Mouse (Mus musculus): ENCODE data around the gene Olfr286.

The Olfr286 gene

DNA sequence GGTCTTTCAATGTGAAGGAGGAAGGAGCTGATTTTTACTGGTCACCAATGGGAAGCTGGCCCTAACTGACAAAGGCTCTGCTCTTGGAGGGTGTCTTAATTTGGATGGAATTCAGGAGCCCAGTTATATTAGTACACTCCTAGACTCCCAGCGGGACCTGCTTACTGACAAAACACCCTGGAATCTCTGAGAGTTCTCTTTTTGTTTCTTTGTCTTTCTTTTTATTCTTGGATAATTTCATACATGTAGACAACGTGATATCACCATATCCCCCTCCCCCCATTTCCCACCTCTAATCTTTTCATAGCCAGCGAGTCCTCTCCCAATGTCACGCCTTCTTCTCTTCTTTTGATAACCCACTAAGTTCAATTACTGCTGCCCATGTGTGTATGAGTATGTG lies at the start of gene Olfr286:
Gene Olfr286, minus strand, starts transcription at position 101 of the 400 bp plus-strand sequence.
- no peak for DNase-seq (ENCODE audit: low read depth)

GRCm38 (mm10) chr15:98257776-98258175 lies 23.5 kb upstream of the Olfr286 start:
- DNase-seq (ENCODE audit: low read depth), result no peak

- no peak for DNase-seq (ENCODE audit: low read depth)
These were observed 22.9 kb upstream of the Olfr286 start, which contains the start of gene H1fnt for GRCm38 (mm10) chr15:98257193-98257592. Gene H1fnt, minus strand, starts transcription at chr15:98257293.

GRCm38 (mm10) chr15:98256271-98256670 lies 22.0 kb upstream of the Olfr286 start:
- DNase-seq (ENCODE audit: low read depth), result no peak

DNA sequence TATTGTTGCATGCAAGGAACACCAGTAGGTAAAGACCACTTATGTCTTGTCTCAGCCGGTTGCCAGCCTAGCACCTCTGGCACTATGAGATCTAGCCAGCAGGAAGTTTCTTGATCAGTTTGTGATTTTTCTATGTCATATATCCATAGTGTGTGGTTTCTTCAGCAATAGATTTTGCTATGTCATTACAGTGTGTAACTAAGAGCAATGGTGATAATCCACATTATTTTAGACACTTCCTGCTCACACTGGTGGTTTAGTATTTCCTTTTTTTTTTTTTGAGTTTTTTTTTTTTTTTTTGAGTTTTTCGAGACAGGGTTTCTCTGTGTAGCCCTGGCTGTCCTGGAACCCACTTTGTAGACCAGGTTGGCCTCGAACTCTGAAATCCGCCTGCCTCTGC lies 1.2 kb upstream of the Olfr286 start:
- DNase-seq (ENCODE audit: low read depth), result peak; percentile 42

DNA sequence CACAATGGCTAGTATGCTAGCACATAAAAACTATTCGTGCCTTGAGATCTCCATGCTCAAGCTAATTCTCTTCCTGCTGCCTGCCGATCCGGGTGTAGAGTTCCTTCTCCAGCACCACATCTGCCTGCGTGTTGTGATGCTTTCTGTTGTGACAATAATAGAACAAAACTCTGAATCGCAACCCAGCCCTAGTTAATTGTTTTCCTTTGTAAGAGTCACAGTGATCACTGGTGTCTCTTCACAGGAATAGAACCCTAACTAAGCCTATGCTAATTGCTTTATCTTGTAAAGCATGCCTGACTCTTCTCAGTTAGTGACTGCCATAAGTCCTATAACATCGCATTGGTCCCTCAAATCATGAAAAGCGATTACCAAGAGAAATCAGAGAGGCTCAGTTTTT lies 8.2 kb downstream of the Olfr286 start:
- DNase-seq (ENCODE audit: low read depth), result no peak

- no peak for DNase-seq (ENCODE audit: low read depth)
These were observed 8.6 kb downstream of the Olfr286 start for GRCm38 (mm10) chr15:98225610-98226009.

- DNase-seq (ENCODE audit: low read depth), result no peak
These were observed 11.9 kb downstream of the Olfr286 start for GRCm38 (mm10) chr15:98222377-98222776.

GRCm38 (mm10) chr15:98220877-98221276 lies 13.4 kb downstream of the Olfr286 start, which contains the start of the genes Gm44579 and Olfr287:
Gene Gm44579, minus strand, starts transcription at chr15:98220977.
Gene Olfr287, minus strand, starts transcription at chr15:98221056.
- DNase-seq (ENCODE audit: low read depth), result no peak

GRCm38 (mm10) chr15:98214130-98214529 lies 20.1 kb downstream of the Olfr286 start:
- peak; percentile 30 for DNase-seq (ENCODE audit: low read depth)

DNA sequence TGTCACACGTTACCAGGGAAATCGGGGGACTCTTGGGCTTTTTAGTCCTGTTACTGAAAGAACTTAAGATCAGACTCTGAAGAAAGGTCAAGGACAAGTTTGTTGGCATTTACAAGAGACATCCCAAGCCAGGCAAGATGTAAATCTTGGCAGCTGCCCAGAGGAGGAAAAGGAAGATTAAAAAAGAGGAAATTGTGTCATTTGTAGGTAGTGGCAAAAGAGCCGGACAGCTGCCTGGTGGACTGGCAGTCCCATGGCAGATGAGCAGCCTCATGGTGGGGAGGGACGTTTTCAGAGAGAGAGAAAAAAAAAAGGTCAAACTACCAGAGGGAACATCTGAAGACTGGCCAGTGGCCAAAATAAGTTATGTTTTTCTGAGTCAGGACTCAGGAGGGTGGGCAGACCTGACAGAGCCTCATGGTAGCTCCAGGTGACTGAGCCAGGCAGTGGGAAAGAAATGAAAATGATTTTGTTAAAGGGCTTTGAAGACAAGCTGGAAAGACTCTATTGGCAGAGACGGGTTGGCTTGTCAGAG lies 20.8 kb downstream of the Olfr286 start:
- peak; percentile 72 for DNase-seq (ENCODE audit: low read depth)

GRCm38 (mm10) chr15:98209676-98210075 lies 24.6 kb downstream of the Olfr286 start:
- peak; percentile 4 for DNase-seq (ENCODE audit: low read depth)

GRCm38 (mm10) chr15:98195442-98195841 lies 38.8 kb downstream of the Olfr286 start, which contains the start of gene Olfr288:
Gene Olfr288, minus strand, starts transcription at chr15:98195542.
- DNase-seq (ENCODE audit: low read depth), result no peak

GRCm38 (mm10) chr15:98184456-98184855 lies 49.8 kb downstream of the Olfr286 start:
- DNase-seq (ENCODE audit: low read depth), result no peak

- DNase-seq (ENCODE audit: low read depth), result no peak
These were observed 52.2 kb downstream of the Olfr286 start for GRCm38 (mm10) chr15:98181856-98182570.

GRCm38 (mm10) chr15:98181132-98181711 lies 53.0 kb downstream of the Olfr286 start:
- DNase-seq (ENCODE audit: low read depth), result no peak

DNA sequence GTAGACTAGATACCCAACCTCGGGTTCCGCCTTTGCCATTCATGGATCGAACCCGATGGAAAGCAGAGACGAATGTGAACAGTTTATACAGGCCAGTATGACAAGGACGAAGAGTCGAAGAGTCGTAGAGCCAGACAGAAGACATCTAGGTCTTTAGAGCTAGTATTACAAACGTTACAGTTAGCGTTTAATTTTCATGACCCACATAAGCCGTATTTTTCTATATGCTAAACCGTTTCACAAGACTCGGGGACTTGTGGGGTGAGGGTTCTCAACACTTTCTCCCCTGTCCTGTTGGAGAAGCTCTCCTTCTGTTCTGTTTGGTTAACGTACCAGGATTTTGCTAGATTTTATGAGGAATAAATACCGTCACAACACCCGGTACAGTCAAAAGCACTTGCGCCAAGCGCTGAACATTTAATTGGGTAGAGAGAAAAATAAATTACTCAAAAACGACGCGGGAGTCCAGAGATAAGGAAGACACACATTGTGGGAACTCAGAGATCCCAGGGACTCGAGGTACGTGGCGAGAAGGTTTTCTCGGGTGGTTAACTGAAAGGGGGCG lies 53.6 kb downstream of the Olfr286 start:
- no peak for DNase-seq (ENCODE audit: low read depth)

DNA sequence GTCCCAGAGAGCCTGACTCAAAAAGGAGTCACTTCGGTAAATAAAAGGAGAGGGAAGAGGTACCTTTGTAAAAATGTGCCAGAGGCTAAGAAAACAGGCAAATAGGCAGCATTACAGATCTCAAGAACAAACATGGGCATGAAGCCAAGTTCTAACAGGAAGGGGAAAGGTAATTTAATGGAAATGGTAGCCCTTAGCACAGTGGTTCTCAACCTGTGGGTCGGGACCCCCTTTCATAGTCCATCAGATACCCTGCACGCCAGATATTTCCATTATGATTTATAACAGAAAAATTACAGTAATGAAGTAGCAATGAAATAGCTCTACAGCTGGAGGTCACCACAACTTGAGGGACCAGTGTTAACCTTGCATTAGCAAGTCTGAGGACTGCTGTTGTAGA lies 56.9 kb downstream of the Olfr286 start:
- DNase-seq (ENCODE audit: low read depth), result no peak

All from 416B (cell line).